Mouse (Mus musculus) hindbrain, postnatal 0 days (tissue): Measurements from ENCODE around the gene Tecpr1. TPM values are rescaled to one million over a fixed set of nuclear protein-coding genes. Genes with fewer than 3 reads are reported as not detected.

ENCODE experiments used
- ATAC-seq: fragments of 200-750 bp; cut with Nextera tagmentation; 2 replicates; pipeline ENCODE4 v1.8.0; 2017; ENCODE audit warnings: mild to moderate bottlenecking, moderate TSS enrichment, moderate library complexity
- DNase-seq: peaks from one replicate; pipeline ENCODE4 v3.0.0-alpha.2; 2015; ENCODE audit warnings: low spot score
- H3K27ac ChIP-seq: fragments of 300-500 bp; sonication (generic); 2 replicates; pipeline ENCODE4 v1.5.1; 2014; ENCODE audit warnings: mild to moderate bottlenecking
- H3K27me3 ChIP-seq: fragments of 300-500 bp; sonication (generic); 2 replicates; pipeline ENCODE4 v1.6.1; 2014; ENCODE audit warnings: low read length, mixed read lengths; ENCODE audit not compliant: insufficient read depth
- H3K36me3 ChIP-seq: fragments of 300-500 bp; sonication (generic); 2 replicates; pipeline ENCODE4 v1.6.1; 2014; ENCODE audit warnings: low read length, mixed read lengths; ENCODE audit not compliant: insufficient read depth
- H3K4me1 ChIP-seq: fragments of 300-500 bp; sonication (generic); 2 replicates; pipeline ENCODE4 v1.6.1; 2014; ENCODE audit warnings: antibody characterized with exemption, low read length, mixed read lengths; ENCODE audit not compliant: insufficient read depth
- H3K4me2 ChIP-seq: fragments of 300-500 bp; sonication (generic); 2 replicates; pipeline ENCODE4 v1.6.1; 2014; ENCODE audit warnings: low read depth, mild to moderate bottlenecking, low read length, moderate library complexity, mixed read lengths
- H3K4me3 ChIP-seq: fragments of 300-500 bp; sonication (generic); 2 replicates; pipeline ENCODE4 v1.5.1; 2014; ENCODE audit warnings: low read length
- H3K9ac ChIP-seq: fragments of 300-500 bp; sonication (generic); replicated peaks from 2 replicates; pipeline ENCODE4 v1.6.1; 2014; ENCODE audit warnings: mild to moderate bottlenecking, low read length, moderate library complexity, mixed read lengths
- H3K9me3 ChIP-seq: fragments of 300-500 bp; sonication (generic); 2 replicates; pipeline ENCODE4 v1.6.1; 2016; ENCODE audit warnings: low read length, mixed read lengths
- CTCF ChIP-seq: IDR thresholded peaks from 2 replicates; pipeline ENCODE4 v1.5.1; 2016; ENCODE audit warnings: antibody characterized with exemption, control low read depth, low read depth
- WGBS: fragments of 180-500 bp; shearing (Covaris S2); extraction: QIAGEN DNeasy Blood & Tissue Kit; methylation state at CpG from one replicate; pipeline ENCODE4 v1.1.7; 2014; 5-methylcytosine and 5-hydroxymethylcytosine counted together
- polyA plus RNA-seq: library from polyadenylated mRNA; unstranded; fragments of >200 nt; fragmentation: Nextera tagmentation; extraction: Ambion mirVana; gene quantifications from 2 replicates; pipeline ENCODE4 v1.2.1, GENCODE M21; 2015
- total RNA-seq: library from RNA; depleted of rRNA; stranded (reverse); fragments of >200 nt; gene quantifications from 2 replicates; pipeline ENCODE4 v1.2.3, GENCODE M21; 2014; rRNA removed

Tecpr1 gene
- total and polyA plus RNA-seq, 2 experiments from 2014 or later: 34.1 to 66.2 TPM

DNA sequence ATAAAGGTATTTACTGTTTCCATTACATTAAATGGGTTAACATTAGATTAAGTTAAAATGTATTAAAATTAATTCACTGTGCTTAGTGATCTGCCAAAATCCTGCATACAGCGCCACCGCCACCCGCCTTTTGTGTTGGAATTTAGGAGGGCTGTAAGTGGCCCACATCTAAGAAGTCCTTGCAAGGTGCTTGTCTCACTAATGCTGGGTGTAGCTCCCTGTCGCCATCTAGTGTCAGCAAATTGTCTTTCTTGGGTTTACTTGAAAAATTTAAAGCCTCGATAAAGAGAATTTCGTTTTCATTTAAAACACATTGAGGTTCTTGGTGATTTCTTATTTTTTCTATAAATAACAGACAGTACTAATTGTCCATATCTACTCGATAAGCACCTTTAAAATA is 68.9 kb downstream of the Tecpr1 start:
- peak; percentile 82 for TF ChIP-seq CTCF
- Histone ChIP-seq H3K4me1 (no peaks in the 10 kb centered on the region), H3K9me3 (no peaks in the 10 kb centered on the region), H3K27me3 (no peaks in the 10 kb centered on the region), H3K27ac (no peak overlapping the region), H3K4me3 (no peak overlapping the region), H3K4me2 (no peak overlapping the region), H3K9ac (no peak overlapping the region), H3K36me3 (peaks cover 19% of the 10 kb centered on the region; the same call in 1 of the 2 replicates)
- DNase-seq (peak; percentile 88), ATAC-seq (no peak)
- 27% methylated on average over 7 of the region's 7 CpGs for WGBS

DNA sequence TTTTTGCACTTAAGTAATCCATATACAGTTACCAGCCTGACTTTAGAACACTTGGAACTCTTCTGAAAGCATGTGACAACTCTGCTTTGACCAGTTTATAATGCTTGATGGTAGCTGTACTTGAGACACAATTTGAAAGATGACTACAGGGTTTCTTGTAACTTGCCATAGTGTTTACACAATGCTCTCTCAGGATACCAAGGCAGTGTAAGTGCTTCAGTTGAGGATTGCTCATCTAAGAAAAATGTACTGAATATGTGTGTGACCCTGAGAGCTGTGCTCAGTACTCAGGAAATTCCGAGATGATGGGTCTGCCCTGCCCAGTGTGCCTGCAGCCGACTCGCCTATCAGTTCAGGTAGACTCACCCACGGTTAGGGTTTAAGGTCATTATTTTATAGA is 72.1 kb downstream of the Tecpr1 start:
- H3K36me3 ChIP-seq: peaks cover 25% of the 10 kb centered on the region; the same call in 1 of the 2 replicates
- no peak overlapping the region for H3K4me2 ChIP-seq
- no peak overlapping the region for H3K9ac ChIP-seq
- no peaks in the 10 kb centered on the region for H3K4me1 ChIP-seq
- H3K27me3 ChIP-seq: no peaks in the 10 kb centered on the region
- no peak overlapping the region for H3K4me3 ChIP-seq
- no peaks in the 10 kb centered on the region for H3K9me3 ChIP-seq
- ATAC-seq: no peak
- whole genome bisulfite sequencing: 98% methylated on average over 4 of the region's 4 CpGs
- no peak for DNase-seq
- no peak overlapping the region for H3K27ac ChIP-seq
- TF ChIP-seq CTCF: no peak

DNA sequence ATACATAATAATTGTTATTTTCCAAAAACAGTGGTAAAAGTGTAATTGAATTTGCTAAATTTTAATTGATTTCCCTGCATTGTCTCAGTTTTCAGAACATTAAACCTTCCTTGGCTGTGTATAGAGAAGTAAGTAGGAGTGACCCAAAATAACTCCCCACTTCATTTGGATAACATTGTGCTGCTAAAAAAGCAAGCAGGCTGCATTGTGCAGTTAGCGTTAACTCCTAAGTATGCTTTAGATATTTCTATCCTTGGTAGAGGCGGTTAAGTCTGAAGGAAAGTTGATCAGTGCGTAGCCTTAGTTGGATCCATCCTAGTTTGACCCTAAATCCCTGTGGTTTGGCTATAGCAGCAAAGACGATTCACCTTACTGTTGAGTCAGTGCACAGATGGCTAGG is 73.9 kb downstream of the Tecpr1 start:
- H3K27ac ChIP-seq: no peak overlapping the region
- TF ChIP-seq CTCF: no peak
- no peaks in the 10 kb centered on the region for H3K4me1 ChIP-seq
- 92% methylated on average over 4 of the region's 4 CpGs for WGBS
- H3K27me3 ChIP-seq: no peaks in the 10 kb centered on the region
- H3K4me2 ChIP-seq: no peak overlapping the region
- H3K9me3 ChIP-seq: no peaks in the 10 kb centered on the region
- H3K36me3 ChIP-seq: peaks cover 28% of the 10 kb centered on the region; the same call in 1 of the 2 replicates
- no peak overlapping the region for H3K9ac ChIP-seq
- H3K4me3 ChIP-seq: no peak overlapping the region
- DNase-seq: no peak
- no peak for ATAC-seq

DNA sequence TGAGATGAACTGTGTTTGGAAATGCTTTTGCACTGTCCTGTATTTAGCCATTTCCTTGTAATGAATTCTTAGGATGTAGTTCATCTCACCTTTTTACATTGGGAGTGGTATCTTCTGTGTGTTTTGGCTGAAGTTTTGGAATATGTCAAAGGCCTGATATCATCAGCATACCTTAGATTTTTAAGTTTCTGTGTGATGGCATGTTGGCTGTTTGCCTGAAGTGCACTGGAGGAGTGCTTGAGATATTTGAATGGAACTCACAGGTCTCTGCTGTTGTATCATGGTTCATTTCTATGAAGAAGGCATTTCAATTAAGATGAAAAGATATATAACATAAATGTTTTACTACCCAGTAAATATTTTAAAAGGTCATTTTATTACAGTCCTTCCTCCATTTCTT is 76.5 kb downstream of the Tecpr1 start:
- Histone ChIP-seq H3K27me3 (no peaks in the 10 kb centered on the region), H3K4me2 (no peak overlapping the region), H3K4me1 (no peaks in the 10 kb centered on the region), H3K9me3 (no peaks in the 10 kb centered on the region), H3K9ac (no peak overlapping the region), H3K4me3 (no peak overlapping the region), H3K36me3 (peaks cover 30% of the 10 kb centered on the region; the same call in 1 of the 2 replicates), H3K27ac (no peak overlapping the region)
- no peak for DNase-seq
- ATAC-seq: no peak
- TF ChIP-seq CTCF: no peak

Other genes starting within 250 kb of the Tecpr1 start
- gene Ccz1, start 208.7 kb downstream of the Tecpr1 start, total RNA-seq: 38.7 and 52.0 TPM in 2 replicates
- gene Ccz1, start 208.7 kb downstream of the Tecpr1 start, polyA plus RNA-seq: 71.2 and 74.8 TPM in 2 replicates
- gene Ocm, start 196.9 kb downstream of the Tecpr1 start, total RNA-seq: not detected in 2 replicates
- 0.39 and 0.54 TPM in 2 replicates for gene Ocm, start 196.9 kb downstream of the Tecpr1 start, polyA plus RNA-seq
- gene Lmtk2, start 123.2 kb downstream of the Tecpr1 start, total RNA-seq: 58.8 and 73.7 TPM in 2 replicates
- 6.5 and 7.1 TPM in 2 replicates for gene Lmtk2, start 123.2 kb downstream of the Tecpr1 start, polyA plus RNA-seq
- 0.10 and 0.93 TPM in 2 replicates for gene Bhlha15, start 33.3 kb downstream of the Tecpr1 start, total RNA-seq
- gene Bhlha15, start 33.3 kb downstream of the Tecpr1 start, polyA plus RNA-seq: 0.08 TPM in 2 replicates
- 18.2 and 22.1 TPM in 2 replicates for gene Bri3, start 20.8 kb upstream of the Tecpr1 start, total RNA-seq
- gene Bri3, start 20.8 kb upstream of the Tecpr1 start, polyA plus RNA-seq: 113 and 114 TPM in 2 replicates
- gene Baiap2l1, start 134.5 kb upstream of the Tecpr1 start, total RNA-seq: 0.63 and 1.3 TPM in 2 replicates
- 1.8 and 1.9 TPM in 2 replicates for gene Baiap2l1, start 134.5 kb upstream of the Tecpr1 start, polyA plus RNA-seq